Comparison of ENCODE assay signal across 24 mouse cellular contexts in genomic region chr9:50024820-50025219, GRCm38 (mm10).
"Had no signal": no experiment of that assay in that cellular context is flagged by ENCODE, and none has a peak within 500 bp of the region (broad histone marks: within the 10 kb centered on the region; RNA-seq: fewer than 3 reads in every experiment).

No protein-coding gene starts in this region.

- H3K36me3 ChIP-seq: embryonic facial prominence, embryonic 10.5 days; embryonic facial prominence, embryonic 12.5 days; embryonic facial prominence, embryonic 13.5 days; embryonic facial prominence, embryonic 15.5 days; forebrain, embryonic 10.5 days; forebrain, embryonic 12.5 days; forebrain, embryonic 15.5 days had no signal

- H3K4me2 ChIP-seq: embryonic facial prominence, embryonic 12.5 days; embryonic facial prominence, embryonic 13.5 days; embryonic facial prominence, embryonic 15.5 days; forebrain, embryonic 12.5 days; forebrain, embryonic 13.5 days; forebrain, embryonic 15.5 days had no signal

- H3K27me3 ChIP-seq: embryonic facial prominence, embryonic 12.5 days; embryonic facial prominence, embryonic 15.5 days; forebrain, embryonic 12.5 days; forebrain, embryonic 13.5 days; forebrain, embryonic 15.5 days had no signal

- DNase-seq: cerebellum, adult 9-10 months; cerebellum, adult 9-11 months; cerebellum, postnatal 10 days; cerebellum, postnatal 14 days; cerebellum, postnatal 25 days; cerebellum, postnatal 36 days; embryo, embryonic 11 days; forebrain, postnatal 0 days; gastrocnemius, adult 2 months; gastrocnemius, postnatal 10 days; gastrocnemius, postnatal 14 days; gastrocnemius, postnatal 25 days; gastrocnemius, postnatal 36 days; heart, adult 18-20 months; heart, adult 2 months had no signal

- H3K4me3 ChIP-seq: embryonic facial prominence, embryonic 10.5 days; embryonic facial prominence, embryonic 12.5 days; embryonic facial prominence, embryonic 13.5 days; embryonic facial prominence, embryonic 15.5 days; erythroblast, embryonic 14.5 days; forebrain, embryonic 10.5 days; forebrain, embryonic 12.5 days; forebrain, embryonic 13.5 days; forebrain, embryonic 15.5 days; gastrocnemius, adult 2 months; heart, adult 2 months had no signal

- H3K4me1 ChIP-seq: embryonic facial prominence, embryonic 10.5 days; embryonic facial prominence, embryonic 12.5 days; embryonic facial prominence, embryonic 13.5 days; embryonic facial prominence, embryonic 15.5 days; forebrain, embryonic 10.5 days; forebrain, embryonic 13.5 days; forebrain, embryonic 15.5 days had no signal

- H3K9me3 ChIP-seq: embryonic facial prominence, embryonic 10.5 days; embryonic facial prominence, embryonic 12.5 days; embryonic facial prominence, embryonic 13.5 days; embryonic facial prominence, embryonic 15.5 days; forebrain, embryonic 10.5 days; forebrain, embryonic 12.5 days; forebrain, embryonic 13.5 days; forebrain, embryonic 15.5 days had no signal

- H3K27ac ChIP-seq: embryonic facial prominence, embryonic 10.5 days; embryonic facial prominence, embryonic 12.5 days; embryonic facial prominence, embryonic 13.5 days; embryonic facial prominence, embryonic 15.5 days; forebrain, embryonic 10.5 days; forebrain, embryonic 12.5 days; forebrain, embryonic 13.5 days; forebrain, embryonic 15.5 days; gastrocnemius, adult 2 months; heart, adult 2 months had no signal

- H3K9ac ChIP-seq: embryonic facial prominence, embryonic 12.5 days; embryonic facial prominence, embryonic 13.5 days; embryonic facial prominence, embryonic 15.5 days; forebrain, embryonic 12.5 days; forebrain, embryonic 13.5 days; forebrain, embryonic 15.5 days; forebrain, postnatal 0 days had no signal
